Mouse (Mus musculus) embryonic facial prominence, embryonic 11.5 days (tissue): Measurements from ENCODE around the gene Nup153. TPM values are rescaled to one million over a fixed set of nuclear protein-coding genes. Genes with fewer than 3 reads are reported as not detected.

Source experiments
- ATAC-seq: fragments of 200-750 bp; cut with Nextera tagmentation; replicated peaks from 2 replicates; pipeline ENCODE4 v1.8.0; 2017; ENCODE audit warnings: low read depth; ENCODE audit not compliant: insufficient number of reproducible peaks, low FRiP score, low TSS enrichment
- DNase-seq: peaks from one replicate; pipeline ENCODE4 v3.0.0-alpha.2; 2015; ENCODE audit warnings: low spot score
- H3K27ac ChIP-seq: fragments of 300-500 bp; sonication (generic); replicated peaks from 2 replicates; pipeline ENCODE4 v1.5.1; 2014; ENCODE audit warnings: mild to moderate bottlenecking, low read depth, low read length, control low read depth
- H3K27me3 ChIP-seq: fragments of 300-500 bp; sonication (generic); 2 replicates; pipeline ENCODE4 v1.6.1; 2014; ENCODE audit warnings: mild to moderate bottlenecking, low read length, moderate library complexity, mixed read lengths; ENCODE audit not compliant: control insufficient read depth, insufficient read depth
- H3K36me3 ChIP-seq: fragments of 300-500 bp; sonication (generic); replicated peaks from 2 replicates; pipeline ENCODE4 v1.6.1; 2014; ENCODE audit warnings: low read depth, mild to moderate bottlenecking, low read length, moderate library complexity, mixed read lengths; ENCODE audit not compliant: control insufficient read depth, insufficient read depth
- H3K4me1 ChIP-seq: fragments of 300-500 bp; sonication (generic); 2 replicates; pipeline ENCODE4 v1.6.1; 2014; ENCODE audit warnings: low read length, mixed read lengths; ENCODE audit not compliant: control insufficient read depth, insufficient read depth
- H3K4me2 ChIP-seq: fragments of 300-500 bp; sonication (generic); 2 replicates; pipeline ENCODE4 v1.6.1; 2014; ENCODE audit warnings: low read depth, mild to moderate bottlenecking, control low read depth, low read length, moderate library complexity
- H3K4me3 ChIP-seq: fragments of 300-500 bp; sonication (generic); 2 replicates; pipeline ENCODE4 v1.5.1; 2014; ENCODE audit warnings: low read depth, low read length, control low read depth
- H3K9ac ChIP-seq: fragments of 300-500 bp; sonication (generic); replicated peaks from 2 replicates; pipeline ENCODE4 v1.6.1; 2014; ENCODE audit warnings: mild to moderate bottlenecking, control low read depth, low read length
- H3K9me3 ChIP-seq: fragments of 300-500 bp; sonication (generic); replicated peaks from 2 replicates; pipeline ENCODE4 v1.6.1; 2016; ENCODE audit warnings: mild to moderate bottlenecking, low read length, inconsistent platforms, mixed read lengths; ENCODE audit not compliant: control insufficient read depth
- WGBS: fragments of 180-500 bp; shearing (Covaris S2); extraction: QIAGEN DNeasy Blood & Tissue Kit; methylation state at CpG from one replicate; pipeline ENCODE4 v1.1.7; 2014; 5-methylcytosine and 5-hydroxymethylcytosine counted together
- polyA plus RNA-seq: library from polyadenylated mRNA; unstranded; fragments of >200 nt; fragmentation: Nextera tagmentation; extraction: Ambion mirVana; gene quantifications from 2 replicates; pipeline ENCODE4 v1.2.1, GENCODE M21; 2014

Gene Nup153
- polyA plus RNA-seq, 1 experiment from 2014 or later, result 52.3 TPM

GRCm38 (mm10) chr13:46677721-46678120 lies 50.0 kb downstream of the Nup153 start:
- Histone ChIP-seq H3K27ac (no peak overlapping the region), H3K4me1 (no peaks in the 10 kb centered on the region), H3K36me3 (peaks cover 3% of the 10 kb centered on the region; the same call in 1 of the 2 replicates), H3K27me3 (no peaks in the 10 kb centered on the region), H3K9ac (no peak overlapping the region), H3K4me2 (no peak overlapping the region), H3K9me3 (no peaks in the 10 kb centered on the region), H3K4me3 (no peak overlapping the region)
- DNase-seq (no peak), ATAC-seq (no peak)
- 87% methylated on average over 4 of the region's 4 CpGs for WGBS

DNA sequence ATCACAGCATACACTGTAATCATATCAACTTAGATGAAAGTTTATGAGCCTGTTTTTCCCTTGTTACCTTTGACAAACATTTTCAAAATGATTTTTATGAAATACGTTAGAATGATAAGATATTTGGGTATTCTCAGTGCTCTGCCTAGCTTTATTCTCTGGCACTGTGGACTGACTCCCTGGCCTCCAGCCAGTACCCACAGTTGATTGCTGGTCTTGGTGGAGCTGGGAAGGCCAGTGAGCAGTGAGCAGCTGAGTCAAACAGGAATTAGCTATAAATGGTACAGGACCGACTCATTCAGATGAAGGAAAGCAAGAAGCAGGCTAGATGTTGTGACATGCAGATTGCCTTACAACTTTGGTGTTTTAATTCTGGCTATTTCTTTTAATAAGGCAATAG lies 53.1 kb downstream of the Nup153 start:
- Histone ChIP-seq H3K4me1 (no peaks in the 10 kb centered on the region), H3K9me3 (no peaks in the 10 kb centered on the region), H3K27ac (no peak overlapping the region), H3K27me3 (no peaks in the 10 kb centered on the region), H3K4me2 (no peak overlapping the region), H3K4me3 (no peak overlapping the region), H3K36me3 (peaks cover 3% of the 10 kb centered on the region; the same call in 1 of the 2 replicates), H3K9ac (no peak overlapping the region)
- ATAC-seq (no peak), DNase-seq (no peak)
- WGBS, result 83% methylated on average over 2 of the region's 2 CpGs

- Histone ChIP-seq H3K4me2 (peak overlapping the region; percentile 95), H3K9ac (no peak overlapping the region), H3K27ac (no peak overlapping the region), H3K9me3 (no peaks in the 10 kb centered on the region), H3K4me3 (peak overlapping the region; percentile 96), H3K27me3 (no peaks in the 10 kb centered on the region), H3K4me1 (no peaks in the 10 kb centered on the region), H3K36me3 (no peaks in the 10 kb centered on the region)
- DNase-seq (no peak), ATAC-seq (no peak)
- 70% methylated on average over 9 of the region's 9 CpGs for WGBS
Observed at GRCm38 (mm10) chr13:46670514-46670913, 57.2 kb downstream of the Nup153 start.

GRCm38 (mm10) chr13:46669620-46670271 lies 58.0 kb downstream of the Nup153 start:
- peak overlapping the region; percentile 76 for H3K9ac ChIP-seq
- H3K4me2 ChIP-seq, result peak overlapping the region; percentile 95
- H3K36me3 ChIP-seq, result no peaks in the 10 kb centered on the region
- H3K9me3 ChIP-seq, result no peaks in the 10 kb centered on the region
- H3K4me1 ChIP-seq, result no peaks in the 10 kb centered on the region
- H3K27ac ChIP-seq, result peak overlapping the region; percentile 28; the same call in 1 of the 2 replicates
- ATAC-seq (peak; percentile 77), DNase-seq (peak; percentile 14)
- 1% methylated on average over 93 of the region's 96 CpGs for WGBS
- H3K27me3 ChIP-seq, result no peaks in the 10 kb centered on the region
- H3K4me3 ChIP-seq, result peak overlapping the region; percentile 96

DNA sequence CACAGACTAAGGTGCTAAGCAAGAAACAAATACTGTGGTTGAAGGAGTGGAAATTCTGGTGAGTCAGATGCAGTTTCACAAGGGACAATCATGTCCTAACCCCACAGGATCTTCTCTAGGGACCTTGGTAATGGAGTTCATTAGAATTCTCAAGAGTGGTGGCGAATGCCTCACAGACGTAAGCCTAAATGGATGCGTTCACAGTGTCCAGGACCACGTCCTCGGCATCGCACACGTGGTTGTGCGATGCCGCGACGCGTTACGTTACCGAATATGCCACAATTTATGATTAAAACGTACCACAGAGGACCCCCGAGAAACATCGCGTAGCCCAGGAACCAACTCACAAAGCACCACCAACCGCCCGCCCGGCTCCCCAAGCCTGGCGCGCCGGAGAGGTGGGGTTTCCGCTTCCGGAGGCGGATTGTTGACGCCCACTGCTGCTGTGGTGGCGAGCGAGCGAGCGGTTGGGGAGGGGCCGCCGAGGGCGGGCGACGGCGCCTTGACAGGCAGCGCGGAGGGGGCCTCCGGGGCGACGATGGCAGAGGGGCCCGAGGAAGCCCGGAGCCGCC lies 58.6 kb downstream of the Nup153 start, which contains the start of gene Fam8a1:
TSS of gene Fam8a1 (plus strand) at position 475 of the 572 bp plus-strand sequence.
- DNase-seq (peak; percentile 91), ATAC-seq (peak; percentile 86)
- under 1% methylated on average over 46 of the region's 46 CpGs for WGBS

DNA sequence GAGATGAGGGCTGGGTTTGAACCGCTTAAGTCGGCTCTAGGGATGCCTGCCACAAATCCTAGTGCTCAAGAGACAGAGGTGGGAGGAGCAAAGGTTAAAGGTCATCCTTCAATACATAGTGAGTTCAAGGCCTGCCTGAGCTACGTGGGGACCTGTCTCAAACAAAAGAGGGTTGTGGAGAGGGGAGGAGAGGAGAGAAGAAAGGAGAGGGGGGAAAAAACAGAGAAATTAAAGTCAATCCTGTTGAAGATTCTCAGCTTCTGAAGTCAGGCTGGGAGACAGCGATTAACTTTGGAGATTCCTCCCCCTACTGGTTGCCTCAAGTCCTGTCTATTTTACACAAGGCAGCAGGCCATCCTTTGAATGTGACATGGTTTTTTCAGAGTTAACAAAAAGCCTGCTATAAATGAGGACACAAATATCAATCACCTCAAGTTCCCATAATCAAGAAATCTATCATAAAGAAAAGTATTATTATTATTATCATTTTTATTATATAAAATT lies 64.2 kb downstream of the Nup153 start:
- H3K9ac ChIP-seq, result no peak overlapping the region
- no peaks in the 10 kb centered on the region for H3K27me3 ChIP-seq
- WGBS, result 47% methylated on average over 4 of the region's 4 CpGs
- H3K4me3 ChIP-seq, result no peak overlapping the region
- no peak overlapping the region for H3K27ac ChIP-seq
- no peaks in the 10 kb centered on the region for H3K9me3 ChIP-seq
- no peaks in the 10 kb centered on the region for H3K4me1 ChIP-seq
- H3K36me3 ChIP-seq, result no peaks in the 10 kb centered on the region
- no peak overlapping the region for H3K4me2 ChIP-seq
- peak; percentile 60 for DNase-seq
- no peak for ATAC-seq

More for the DNA sequence above, 58.6 kb downstream of the Nup153 start, which contains the start of gene Fam8a1:
- peak within 1 kb of the TSS; percentile 28; the same call in 1 of the 2 replicates for H3K27ac ChIP-seq
- H3K36me3 ChIP-seq, result no peaks in the 10 kb centered on the region
- H3K9me3 ChIP-seq, result no peaks in the 10 kb centered on the region
- H3K4me3 ChIP-seq, result peak within 1 kb of the TSS; percentile 96
- peak within 1 kb of the TSS; percentile 95 for H3K4me2 ChIP-seq
- H3K4me1 ChIP-seq, result no peaks in the 10 kb centered on the region
- H3K9ac ChIP-seq, result peak within 1 kb of the TSS; percentile 76
- no peaks in the 10 kb centered on the region for H3K27me3 ChIP-seq

- ATAC-seq (no peak), DNase-seq (no peak)
- H3K4me3 ChIP-seq, result no peak overlapping the region
- H3K4me1 ChIP-seq, result no peaks in the 10 kb centered on the region
- H3K27ac ChIP-seq, result no peak overlapping the region
- H3K9me3 ChIP-seq, result no peaks in the 10 kb centered on the region
- no peak overlapping the region for H3K9ac ChIP-seq
- WGBS, result 89% methylated on average over 5 of the region's 5 CpGs
- H3K4me2 ChIP-seq, result no peak overlapping the region
- H3K27me3 ChIP-seq, result no peaks in the 10 kb centered on the region
- no peaks in the 10 kb centered on the region for H3K36me3 ChIP-seq
Observed at GRCm38 (mm10) chr13:46659211-46659610, 68.5 kb downstream of the Nup153 start.

DNA sequence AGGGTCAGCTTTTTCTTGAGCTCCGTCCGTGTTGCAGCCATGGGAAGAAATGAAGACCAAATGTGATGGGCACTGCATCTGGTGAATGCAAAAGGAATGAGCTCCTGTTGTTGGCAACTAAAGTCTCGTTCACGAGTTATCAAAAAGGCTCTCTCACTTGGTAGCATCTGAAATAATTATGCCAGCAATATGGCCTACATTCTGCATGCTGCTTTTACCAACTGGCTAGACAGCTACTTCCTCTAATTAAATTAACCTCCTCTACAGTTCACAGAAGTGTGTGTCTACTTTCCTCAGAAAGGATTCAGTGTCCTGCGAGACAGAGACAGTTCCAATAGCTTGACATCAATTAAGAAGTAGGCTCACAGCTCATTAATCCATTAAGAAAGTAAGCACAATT lies 73.2 kb downstream of the Nup153 start:
- Histone ChIP-seq H3K36me3 (no peaks in the 10 kb centered on the region), H3K27me3 (no peaks in the 10 kb centered on the region), H3K4me1 (no peaks in the 10 kb centered on the region), H3K9ac (no peak overlapping the region), H3K27ac (no peak overlapping the region), H3K9me3 (no peaks in the 10 kb centered on the region), H3K4me3 (no peak overlapping the region), H3K4me2 (no peak overlapping the region)
- ATAC-seq (no peak), DNase-seq (no peak)
- WGBS, result 79% methylated on average over 5 of the region's 5 CpGs
